19 mouse cellular contexts compared by ENCODE assay signal in the genomic region with DNA sequence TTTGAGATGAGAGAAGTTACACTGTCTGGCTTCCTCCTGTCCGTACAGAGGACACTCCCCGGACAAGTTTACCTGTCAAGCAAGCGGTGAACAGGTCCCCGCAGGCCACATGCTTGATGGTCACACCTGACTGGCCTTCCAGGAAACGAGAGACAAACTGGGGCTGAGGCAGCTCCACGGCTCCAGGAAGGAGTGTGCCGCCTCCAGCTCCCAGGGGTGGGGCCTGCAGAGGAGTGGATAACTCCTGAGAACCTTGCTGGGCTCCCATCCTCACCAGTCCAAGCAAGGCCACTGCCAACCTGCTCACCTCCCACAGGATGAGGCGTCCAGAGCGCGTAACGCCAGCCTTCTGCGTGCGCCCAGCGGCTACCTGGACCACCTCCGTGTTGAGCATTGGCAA. TPM values are rescaled to one million over a fixed set of nuclear protein-coding genes. Genes with fewer than 3 reads are reported as not detected.
DNase-seq lines count a peak whose midpoint lies in the region; ATAC-seq and TF ChIP-seq lines count a peak whose summit lies in the region.
"Had no signal": no experiment of that assay in that cellular context is flagged by ENCODE, and none has a peak within 500 bp of the region (broad histone marks: within the 10 kb centered on the region; RNA-seq: fewer than 3 reads in every experiment).

No protein-coding gene starts in this region.

- peak overlapping the region in 1 of 2 experiments; percentile 31; a peak in 1 of 4 replicates for H3K4me3 ChIP-seq in ES-E14 (ENCODE audit: insufficient read depth in 1 of 2, low read depth in 1 of 2, low read length in 2 of 2, poor library complexity in 1 of 2, severe bottlenecking in 1 of 2)
- H3K4me3 ChIP-seq in liver, embryonic 16.5 days (ENCODE audit: low read depth, low read length), result no peak overlapping the region
- H3K4me3 ChIP-seq: embryonic facial prominence, embryonic 15.5 days; forebrain, embryonic 12.5 days; hindbrain, embryonic 15.5 days; midbrain, embryonic 13.5 days; myocyte; neural tube, embryonic 15.5 days had no signal

- H3K27me3 ChIP-seq in liver, embryonic 16.5 days (ENCODE audit: control insufficient read depth, insufficient read depth, low read depth, low read length), result no peaks in the 10 kb centered on the region
- H3K27me3 ChIP-seq: embryonic facial prominence, embryonic 15.5 days; hindbrain, embryonic 15.5 days; neural tube, embryonic 15.5 days had no signal

- no peak overlapping the region for H3K4me2 ChIP-seq in liver, embryonic 16.5 days (ENCODE audit: low read depth, low read length)
- H3K4me2 ChIP-seq: embryonic facial prominence, embryonic 15.5 days; forebrain, embryonic 12.5 days; hindbrain, embryonic 15.5 days; lung, embryonic 14.5 days; midbrain, embryonic 13.5 days; neural tube, embryonic 15.5 days had no signal

- 87% methylated on average over 15 of the region's 15 CpGs for WGBS in liver, embryonic 16.5 days (ENCODE audit: insufficient replicate concordance)

- ATAC-seq in liver, embryonic 16.5 days (ENCODE audit: low read depth), result no peak
- ATAC-seq: midbrain, embryonic 13.5 days had no signal

- H3K27ac ChIP-seq in ES-E14 (ENCODE audit: insufficient read depth, low read depth, low read length, poor library complexity, severe bottlenecking), result no peak overlapping the region
- peak overlapping the region; percentile 1; the same call in 1 of the 2 replicates for H3K27ac ChIP-seq in liver, embryonic 16.5 days (ENCODE audit: low read length)
- H3K27ac ChIP-seq: embryonic facial prominence, embryonic 15.5 days; forebrain, embryonic 12.5 days; hindbrain, embryonic 15.5 days; midbrain, embryonic 13.5 days; neural tube, embryonic 15.5 days had no signal

- H3K9me3 ChIP-seq in ES-E14 (ENCODE audit: control insufficient read depth, insufficient read depth, low read depth, low read length), result no peaks in the 10 kb centered on the region
- H3K9me3 ChIP-seq in liver, embryonic 16.5 days (replicated peaks; ENCODE audit: control insufficient read depth, low read length), result no peaks in the 10 kb centered on the region
- H3K9me3 ChIP-seq: embryonic facial prominence, embryonic 15.5 days; forebrain, embryonic 12.5 days; hindbrain, embryonic 15.5 days; midbrain, embryonic 13.5 days; neural tube, embryonic 15.5 days had no signal

- H3K36me3 ChIP-seq in ES-E14 (ENCODE audit: control insufficient read depth, insufficient read depth, low read length, poor library complexity, severe bottlenecking), result no peaks in the 10 kb centered on the region
- H3K36me3 ChIP-seq in liver, embryonic 16.5 days (ENCODE audit: control insufficient read depth, insufficient read depth), result no peaks in the 10 kb centered on the region
- H3K36me3 ChIP-seq: forebrain, embryonic 12.5 days; hindbrain, embryonic 15.5 days; midbrain, embryonic 13.5 days; neural tube, embryonic 15.5 days had no signal

- peak; percentile 61 for DNase-seq in kidney, adult 11 months
- DNase-seq in kidney, adult 9 months, result no peak
- no peak for DNase-seq in ES-E14 (ENCODE audit: low read depth, low spot score)
- DNase-seq in kidney, postnatal 10 days, result peak; percentile 50
- no peak for DNase-seq in layer of hippocampus, postnatal 10 days (ENCODE audit: low spot score in 2 of 2)
- DNase-seq in T-cell, adult 2 months (ENCODE audit: low spot score), result no peak
- DNase-seq in embryo, embryonic 11 days, result no peak
- DNase-seq: cerebellum, adult 9-11 months; gastrocnemius, postnatal 14 days; lung, embryonic 14.5 days; right cerebral cortex, postnatal 4 days; thymus, postnatal 4 days had no signal

- H3K9ac ChIP-seq in ES-E14 (ENCODE audit: insufficient read depth, low read depth, low read length, poor library complexity, severe bottlenecking), result peak overlapping the region; percentile 12
- H3K9ac ChIP-seq in liver, embryonic 16.5 days (ENCODE audit: low read depth, low read length), result no peak overlapping the region
- H3K9ac ChIP-seq: embryonic facial prominence, embryonic 15.5 days; forebrain, embryonic 12.5 days; hindbrain, embryonic 15.5 days; lung, embryonic 14.5 days; midbrain, embryonic 13.5 days; neural tube, embryonic 15.5 days had no signal

- in situ Hi-C loops in ES-E14 (cut with MboI; ENCODE audit: low sequenced_read_pairs in 2 of 2, unreplicated experiment in 2 of 2), result no loop called here

- peaks cover 0 to 43% of the 10 kb centered on the region in 2 experiments; a peak in 3 of 4 replicates for H3K4me1 ChIP-seq in ES-E14 (ENCODE audit: control insufficient read depth in 2 of 2, insufficient read depth in 2 of 2, low read length in 2 of 2, poor library complexity in 1 of 2)
- H3K4me1 ChIP-seq in liver, embryonic 16.5 days (ENCODE audit: control insufficient read depth, low read depth, low read length), result peaks cover 76% of the 10 kb centered on the region

TF ChIP-seq in ES-E14, 5 proteins besides CTCF, POLR2A, EP300 and RAD21:
- TF ChIP-seq ZC3H11A (IDR thresholded peaks at IDR 0.05; ENCODE audit: borderline replicate concordance, low read depth, low read length), result no peak
- TF ChIP-seq ZNF384 (IDR thresholded peaks at IDR 0.05; ENCODE audit: low read depth, low read length), result no peak
- no peak for TF ChIP-seq HCFC1 (IDR thresholded peaks at IDR 0.05; ENCODE audit: borderline replicate concordance, insufficient read depth, low read length)
- no peak for TF ChIP-seq CHD2 (IDR thresholded peaks at IDR 0.05; ENCODE audit: low read depth, low read length)
- TF ChIP-seq MAFK (IDR thresholded peaks at IDR 0.05; ENCODE audit: insufficient read depth, low read depth, low read length), result no peak

RNA-seq across cellular contexts. Expression of a gene that starts 4.9 kb away (rescaled TPM):
- total RNA-seq in ES-E14 (2012; rRNA removed), result 74.4 and 78.2 TPM in 2 replicates
- 25.4 and 28.6 TPM in 2 replicates for polyA plus RNA-seq in liver, embryonic 16.5 days (2015; fragmentation: Nextera tagmentation; extraction: Ambion mirVana)
- total RNA-seq in layer of hippocampus, postnatal 10 days (2021), result 10 to 100 TPM; 47.8 to 48.9 TPM

RNA-seq across cellular contexts. Expression of a gene that starts 6.2 kb away (rescaled TPM):
- 15.3 and 25.4 TPM in 2 replicates for total RNA-seq in ES-E14 (2012; rRNA removed)
- polyA plus RNA-seq in liver, embryonic 16.5 days (2015; fragmentation: Nextera tagmentation; extraction: Ambion mirVana), result 10.2 and 10.4 TPM in 2 replicates
- 1 to 10 TPM; 6.2 to 6.4 TPM for total RNA-seq in layer of hippocampus, postnatal 10 days (2021)

RNA-seq across cellular contexts. Expression of a gene that starts 6.2 kb away (rescaled TPM):
- 75.6 and 78.6 TPM in 2 replicates for total RNA-seq in ES-E14 (2012; rRNA removed)
- 39.9 and 40.3 TPM in 2 replicates for polyA plus RNA-seq in liver, embryonic 16.5 days (2015; fragmentation: Nextera tagmentation; extraction: Ambion mirVana)
- 10 to 100 TPM; 37.0 to 38.8 TPM for total RNA-seq in layer of hippocampus, postnatal 10 days (2021)

RNA-seq across cellular contexts. Expression of a gene that starts 13.1 kb away (rescaled TPM):
- total RNA-seq in ES-E14 (2012; rRNA removed), result 2,611 and 2,664 TPM in 2 replicates
- polyA plus RNA-seq in liver, embryonic 16.5 days (2015; fragmentation: Nextera tagmentation; extraction: Ambion mirVana), result 609 and 714 TPM in 2 replicates
- total RNA-seq in layer of hippocampus, postnatal 10 days (2021), result 100 to 1,000 TPM; 878 to 942 TPM

RNA-seq across cellular contexts. Expression of a gene that starts 17.9 kb away (rescaled TPM):
- 33.8 and 36.1 TPM in 2 replicates for total RNA-seq in ES-E14 (2012; rRNA removed)
- polyA plus RNA-seq in liver, embryonic 16.5 days (2015; fragmentation: Nextera tagmentation; extraction: Ambion mirVana), result 11.8 and 16.2 TPM in 2 replicates
- 10 to 100 TPM; 40.9 to 42.2 TPM for total RNA-seq in layer of hippocampus, postnatal 10 days (2021)

Comparison
In these comparisons a context has a peak if more than half of its experiments do, and no peak if none do; other contexts are left out.
1. DNase-seq: peak in kidney, adult 11 months (single experiment) and kidney, postnatal 10 days (single experiment); none in kidney, adult 9 months (single experiment), ES-E14 (single experiment), layer of hippocampus, postnatal 10 days (0 of 2), T-cell, adult 2 months (single experiment) and embryo, embryonic 11 days (single experiment).